In genomic region chr11:52046446-52047165, GRCm38 (mm10) we compare ENCODE assay signal across 9 mouse cellular contexts. TPM values are rescaled to one million over a fixed set of nuclear protein-coding genes. Genes with fewer than 3 reads are reported as not detected.
DNase-seq lines count a peak whose midpoint lies in the region; TF ChIP-seq lines count a peak whose summit lies in the region.
"Had no signal": no experiment of that assay in that cellular context is flagged by ENCODE, and none has a peak within 500 bp of the region (broad histone marks: within the 10 kb centered on the region; RNA-seq: fewer than 3 reads in every experiment).

No protein-coding gene starts in this region.

- H3K27me3 ChIP-seq in spleen, adult 2 months (ENCODE audit: control insufficient read depth, insufficient read depth, low read length): no peaks in the 10 kb centered on the region

- H3K27ac ChIP-seq in spleen, adult 2 months (ENCODE audit: insufficient read depth, low read length): peak overlapping the region; percentile 41

- no peak for DNase-seq in spleen, adult 2 months (ENCODE audit: low read depth in 1 of 2, low spot score in 2 of 2)
- no peak for DNase-seq in spleen, postnatal 4 days (ENCODE audit: low spot score in 2 of 2)
- peak; percentile 30 for DNase-seq in ZHBTc4 (ENCODE audit: low read depth, low spot score)
- DNase-seq in kidney, adult 9 months: peak; percentile 58
- peak; percentile 51 for DNase-seq in thymus, postnatal 0 days (ENCODE audit: low spot score)
- no peak for DNase-seq in cerebellum, adult 9-11 months
- no peak for DNase-seq in right cerebral cortex, postnatal 14 days
- DNase-seq in urinary bladder, postnatal 10 days (ENCODE audit: low spot score): no peak
- DNase-seq: cerebellum, postnatal 14 days had no signal

- WGBS in spleen, adult 2 months: 17% methylated on average over 4 of the region's 4 CpGs

- no peaks in the 10 kb centered on the region for H3K36me3 ChIP-seq in spleen, adult 2 months (ENCODE audit: control insufficient read depth, insufficient read depth, low read length)

- H3K4me1 ChIP-seq in spleen, adult 2 months (ENCODE audit: control insufficient read depth, insufficient read depth, insufficient read length): peaks cover 7% of the 10 kb centered on the region; the same call in 1 of the 2 replicates

- no peak overlapping the region for H3K4me3 ChIP-seq in spleen, adult 2 months (ENCODE audit: extremely low read depth, insufficient read depth, insufficient read length)

- TF ChIP-seq POLR2A in spleen, adult 2 months (IDR thresholded peaks at IDR 0.05; ENCODE audit: low read depth, low read length): no peak

- no peak for TF ChIP-seq CTCF in spleen, adult 2 months (IDR thresholded peaks at IDR 0.05; ENCODE audit: extremely low read depth, insufficient read depth, insufficient read length, insufficient replicate concordance)

RNA-seq across cellular contexts. Expression of gene Cdkl3, which starts 42.6 kb away (rescaled TPM):
- 1.3 and 1.4 TPM in 2 replicates for polyA plus RNA-seq in spleen, adult 2 months (2012; rRNA removed)
- 9.5 and 12.2 TPM in 2 replicates for polyA plus RNA-seq in thymus, postnatal 0 days (2015; fragmentation: Nextera tagmentation; extraction: Ambion mirVana)

RNA-seq across cellular contexts. Expression of gene Ube2b, which starts 46.0 kb away (rescaled TPM):
- polyA plus RNA-seq in spleen, adult 2 months (2012; rRNA removed): 26.6 and 28.6 TPM in 2 replicates
- 287 and 292 TPM in 2 replicates for polyA plus RNA-seq in thymus, postnatal 0 days (2015; fragmentation: Nextera tagmentation; extraction: Ambion mirVana)

RNA-seq across cellular contexts. Expression of gene Ppp2ca, which starts 51.9 kb away (rescaled TPM):
- polyA plus RNA-seq in spleen, adult 2 months (2012; rRNA removed): 20.2 and 21.0 TPM in 2 replicates
- polyA plus RNA-seq in thymus, postnatal 0 days (2015; fragmentation: Nextera tagmentation; extraction: Ambion mirVana): 77.4 and 84.3 TPM in 2 replicates

Comparison
In these comparisons a context has a peak if more than half of its experiments do, and no peak if none do; other contexts are left out.
1. DNase-seq: peak in ZHBTc4 (single experiment), kidney, adult 9 months (single experiment) and thymus, postnatal 0 days (single experiment); none in spleen, adult 2 months (0 of 2), spleen, postnatal 4 days (0 of 2), cerebellum, adult 9-11 months (single experiment), right cerebral cortex, postnatal 14 days (single experiment) and urinary bladder, postnatal 10 days (single experiment).